Mouse (Mus musculus) embryonic facial prominence, embryonic 15.5 days (tissue): ENCODE measurements around the gene Washc4. TPM values are rescaled to one million over a fixed set of nuclear protein-coding genes. Genes with fewer than 3 reads are reported as not detected.
"Not testable (repeated sequence)": the region's sequence is repeated elsewhere in the genome, so short reads cannot be mapped to it uniquely, and the experiment has no call there.

Experiments used
- ATAC-seq: fragments of 200-750 bp; cut with Nextera tagmentation; 2 replicates; pipeline ENCODE4 v1.8.0; 2017; ENCODE audit warnings: low read depth, moderate TSS enrichment; ENCODE audit not compliant: insufficient number of reproducible peaks, low FRiP score, low TSS enrichment
- H3K27ac ChIP-seq: fragments of 300-500 bp; sonication (generic); replicated peaks from 2 replicates; pipeline ENCODE4 v1.5.1; 2015; ENCODE audit warnings: mild to moderate bottlenecking, inconsistent platforms
- H3K27me3 ChIP-seq: fragments of 300-500 bp; sonication (generic); 2 replicates; pipeline ENCODE4 v1.6.1; 2015; ENCODE audit warnings: inconsistent platforms
- H3K36me3 ChIP-seq: fragments of 300-500 bp; sonication (generic); 2 replicates; pipeline ENCODE4 v1.6.1; 2015; ENCODE audit warnings: mild to moderate bottlenecking, inconsistent platforms
- H3K4me1 ChIP-seq: fragments of 300-500 bp; sonication (generic); 2 replicates; pipeline ENCODE4 v1.6.1; 2015; ENCODE audit warnings: inconsistent platforms
- H3K4me2 ChIP-seq: fragments of 300-500 bp; sonication (generic); replicated peaks from 2 replicates; pipeline ENCODE4 v1.6.1; 2015; ENCODE audit warnings: mild to moderate bottlenecking, inconsistent platforms
- H3K4me3 ChIP-seq: fragments of 300-500 bp; sonication (generic); replicated peaks from 2 replicates; pipeline ENCODE4 v1.5.1; 2015; ENCODE audit warnings: mild to moderate bottlenecking, inconsistent platforms
- H3K9ac ChIP-seq: fragments of 300-500 bp; sonication (generic); 2 replicates; pipeline ENCODE4 v1.6.1; 2015; ENCODE audit warnings: inconsistent platforms
- H3K9me3 ChIP-seq: fragments of 300-500 bp; sonication (generic); replicated peaks from 2 replicates; pipeline ENCODE4 v1.6.1; 2016; ENCODE audit warnings: inconsistent platforms
- WGBS: fragments of 180-500 bp; shearing (Covaris S2); methylation state at CpG from one replicate; pipeline ENCODE4 v1.1.7; 2015; 5-methylcytosine and 5-hydroxymethylcytosine counted together
- polyA plus RNA-seq: library from polyadenylated mRNA; unstranded; fragments of >200 nt; fragmentation: Nextera tagmentation; extraction: Ambion mirVana; gene quantifications from 2 replicates; pipeline ENCODE4 v1.2.1, GENCODE M21; 2015

Gene Washc4
- polyA plus RNA-seq, result 40.5 and 42.4 TPM in 2 replicates

DNA sequence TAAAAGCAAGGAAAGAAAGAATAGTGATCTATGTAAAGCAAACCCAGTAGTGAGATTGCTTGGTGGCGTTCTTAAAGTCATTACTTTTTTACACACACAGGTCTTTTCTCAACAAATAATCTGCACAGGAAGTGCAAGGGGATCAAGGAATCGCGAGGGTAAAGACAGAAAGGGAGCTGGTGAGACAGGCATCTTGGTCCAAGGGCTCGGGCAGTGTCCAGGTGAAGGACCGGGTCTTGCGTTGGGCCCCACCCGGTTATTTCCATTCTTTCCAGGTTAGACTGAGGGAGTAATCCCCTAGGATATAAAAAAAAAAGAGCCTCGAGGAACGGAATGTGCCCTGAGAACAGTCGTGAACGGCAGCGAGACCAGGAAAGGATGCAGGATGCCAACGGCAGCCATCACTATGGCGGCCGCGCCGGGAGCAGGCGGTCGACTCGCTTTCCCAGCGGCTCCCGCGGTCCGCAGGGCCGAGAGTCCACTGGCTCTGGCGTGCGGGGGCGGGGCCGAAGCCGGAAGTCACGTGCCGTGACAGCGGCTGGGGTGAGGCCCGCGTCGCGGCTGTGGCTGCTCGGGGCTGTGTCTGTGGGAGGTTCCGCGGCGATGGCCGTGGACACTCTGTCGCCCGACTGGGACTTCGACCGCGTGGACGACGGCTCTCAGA, at the start of gene Washc4:
TSS of gene Washc4 (plus strand) at position 314 of the 664 bp plus-strand sequence.
- H3K4me1 ChIP-seq, result peaks cover 14% of the 10 kb centered on the region
- peak within 1 kb of the TSS; percentile 86 for H3K4me3 ChIP-seq
- H3K9ac ChIP-seq, result peak within 1 kb of the TSS; percentile 90
- H3K36me3 ChIP-seq, result peaks cover 12% of the 10 kb centered on the region
- peak within 1 kb of the TSS; percentile 61 for H3K4me2 ChIP-seq
- peak within 1 kb of the TSS; percentile 87 for H3K27ac ChIP-seq
- WGBS, result 1% methylated on average over 49 of the region's 49 CpGs
- H3K27me3 ChIP-seq, result no peaks in the 10 kb centered on the region
- no peaks in the 10 kb centered on the region for H3K9me3 ChIP-seq
- ATAC-seq, result peak; percentile 99

GRCm38 (mm10) chr10:83497321-83497720, 46.2 kb upstream of the Washc4 start:
- Histone ChIP-seq H3K4me1 (no peaks in the 10 kb centered on the region), H3K27me3 (no peaks in the 10 kb centered on the region), H3K27ac (no peak overlapping the region), H3K9me3 (no peaks in the 10 kb centered on the region), H3K4me3 (no peak overlapping the region), H3K9ac (no peak overlapping the region), H3K36me3 (no peaks in the 10 kb centered on the region), H3K4me2 (no peak overlapping the region)
- ATAC-seq, result no peak
- 75% methylated on average over 13 of the region's 13 CpGs for WGBS

- Histone ChIP-seq H3K27me3 (no peaks in the 10 kb centered on the region), H3K27ac (no peak overlapping the region), H3K36me3 (no peaks in the 10 kb centered on the region), H3K4me1 (no peaks in the 10 kb centered on the region), H3K9ac (no peak overlapping the region), H3K9me3 (no peaks in the 10 kb centered on the region), H3K4me2 (no peak overlapping the region), H3K4me3 (no peak overlapping the region)
- WGBS, result 61% methylated on average over 8 of the region's 8 CpGs
- ATAC-seq, result no peak
Observed at GRCm38 (mm10) chr10:83508962-83509660, 34.4 kb upstream of the Washc4 start.

DNA sequence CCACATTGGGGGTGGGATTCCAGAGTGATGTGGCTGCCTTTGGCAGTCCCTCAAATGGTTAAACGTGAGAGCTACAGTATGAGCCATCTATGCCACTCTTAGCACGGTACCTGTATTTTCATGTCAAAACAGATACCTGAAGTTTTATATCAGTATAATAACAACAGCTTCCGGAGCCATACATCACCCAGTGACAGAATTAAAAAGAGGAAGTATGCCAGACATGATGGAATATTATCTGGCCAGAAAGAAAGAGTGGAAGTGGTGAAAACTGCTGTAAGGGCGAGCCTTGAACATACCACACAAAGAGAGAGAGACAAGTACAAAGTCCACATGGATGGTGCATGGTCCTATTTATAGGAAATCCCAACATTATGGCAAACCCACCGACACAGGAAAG, 32.2 kb upstream of the Washc4 start:
- Histone ChIP-seq H3K27me3 (no peaks in the 10 kb centered on the region), H3K4me2 (no peak overlapping the region), H3K9me3 (no peaks in the 10 kb centered on the region), H3K27ac (no peak overlapping the region), H3K36me3 (no peaks in the 10 kb centered on the region), H3K4me1 (no peaks in the 10 kb centered on the region), H3K9ac (no peak overlapping the region), H3K4me3 (no peak overlapping the region)
- WGBS, result 73% methylated on average over 5 of the region's 5 CpGs
- ATAC-seq, result no peak

DNA sequence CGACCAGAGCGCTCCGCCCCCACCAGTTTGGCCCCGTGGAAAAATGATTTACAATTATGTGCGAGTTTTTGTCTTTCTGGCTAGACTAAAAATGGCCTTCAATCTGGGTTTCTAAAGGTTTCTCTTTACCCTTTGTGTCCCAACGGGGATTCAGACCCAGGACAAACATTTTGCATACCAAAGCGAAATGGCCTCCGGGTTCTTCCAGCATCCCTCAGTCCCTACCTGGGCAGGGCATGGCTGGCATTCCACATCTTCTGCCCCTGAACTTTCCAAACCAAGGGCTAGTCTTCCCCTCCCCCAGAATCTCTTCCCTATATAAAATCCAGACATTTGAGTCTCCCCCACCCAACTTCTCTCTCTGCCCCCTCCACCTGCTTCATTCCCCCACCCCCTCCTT, 29.8 kb upstream of the Washc4 start:
- WGBS, result 78% methylated on average over 8 of the region's 8 CpGs
- no peak overlapping the region for H3K4me3 ChIP-seq
- H3K9me3 ChIP-seq, result no peaks in the 10 kb centered on the region
- H3K27me3 ChIP-seq, result no peaks in the 10 kb centered on the region
- ATAC-seq, result no peak
- no peak overlapping the region for H3K4me2 ChIP-seq
- no peaks in the 10 kb centered on the region for H3K4me1 ChIP-seq
- H3K36me3 ChIP-seq, result no peaks in the 10 kb centered on the region
- H3K27ac ChIP-seq, result no peak overlapping the region
- no peak overlapping the region for H3K9ac ChIP-seq

DNA sequence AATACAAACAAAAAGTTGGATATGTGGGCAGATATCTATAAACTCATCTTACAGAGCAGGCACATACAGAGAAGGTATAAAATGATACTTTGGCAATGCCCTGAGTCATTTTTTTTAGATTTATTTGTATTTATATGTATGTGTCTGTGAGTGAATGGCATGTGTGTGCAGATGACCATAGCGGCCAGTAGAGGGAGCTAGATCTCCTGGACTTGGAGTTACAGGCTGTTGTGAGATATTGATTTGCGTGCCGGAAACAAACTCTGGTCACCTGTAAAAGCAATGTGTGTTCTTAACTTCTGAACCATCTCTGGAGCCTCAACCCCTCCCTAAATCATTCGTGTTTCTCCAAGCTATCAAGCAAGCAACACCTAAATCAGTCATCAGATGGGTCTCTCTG, 22.6 kb upstream of the Washc4 start:
- 79% methylated on average over 4 of the region's 4 CpGs for WGBS
- Histone ChIP-seq H3K4me1 (no peaks in the 10 kb centered on the region), H3K4me2 (no peak overlapping the region), H3K9me3 (no peaks in the 10 kb centered on the region), H3K36me3 (no peaks in the 10 kb centered on the region), H3K27me3 (no peaks in the 10 kb centered on the region), H3K4me3 (no peak overlapping the region), H3K27ac (no peak overlapping the region), H3K9ac (no peak overlapping the region)
- ATAC-seq, result no peak

DNA sequence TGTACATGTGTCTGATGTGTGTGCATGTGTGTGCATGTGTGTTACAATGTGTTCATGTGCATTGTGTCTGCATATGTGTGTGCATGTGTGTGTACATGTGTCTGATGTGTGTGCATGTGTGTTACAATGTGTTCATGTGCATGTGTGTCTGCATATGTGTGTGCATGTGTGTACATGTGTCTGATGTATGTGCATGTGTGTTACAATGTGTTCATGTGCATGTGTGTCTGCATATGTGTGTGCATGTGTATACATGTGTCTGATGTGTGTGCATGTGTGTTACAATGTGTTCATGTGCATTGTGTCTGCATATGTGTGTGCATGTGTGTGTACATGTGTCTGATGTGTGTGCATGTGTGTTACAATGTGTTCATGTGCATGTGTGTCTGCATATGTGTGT, 19.3 kb upstream of the Washc4 start:
- not testable (repeated sequence) for H3K27ac ChIP-seq, H3K27me3 ChIP-seq, ATAC-seq, H3K9ac ChIP-seq, H3K4me3 ChIP-seq, H3K9me3 ChIP-seq, H3K4me1 ChIP-seq, H3K4me2 ChIP-seq, H3K36me3 ChIP-seq

- ATAC-seq, result no peak
- no peaks in the 10 kb centered on the region for H3K9me3 ChIP-seq
- H3K4me2 ChIP-seq, result no peak overlapping the region
- no peaks in the 10 kb centered on the region for H3K36me3 ChIP-seq
- WGBS, result 71% methylated on average over 6 of the region's 6 CpGs
- no peaks in the 10 kb centered on the region for H3K27me3 ChIP-seq
- H3K9ac ChIP-seq, result no peak overlapping the region
- H3K4me1 ChIP-seq, result no peaks in the 10 kb centered on the region
- H3K27ac ChIP-seq, result no peak overlapping the region
- H3K4me3 ChIP-seq, result no peak overlapping the region
Observed at GRCm38 (mm10) chr10:83530384-83530967, 13.1 kb upstream of the Washc4 start.

GRCm38 (mm10) chr10:83533258-83533909, 10.2 kb upstream of the Washc4 start:
- Histone ChIP-seq H3K4me3 (peak overlapping the region; percentile 47), H3K36me3 (no peaks in the 10 kb centered on the region), H3K4me2 (peak overlapping the region; percentile 88), H3K4me1 (no peaks in the 10 kb centered on the region), H3K27ac (no peak overlapping the region), H3K27me3 (0 out of 2 replicates have a peak, but pooled peaks cover 1% of the 10 kb centered on the region), H3K9me3 (no peaks in the 10 kb centered on the region), H3K9ac (peak overlapping the region; percentile 40)
- WGBS, result 2% methylated on average over 27 of the region's 27 CpGs
- ATAC-seq, result peak; percentile 72; the same call in 1 of the 2 replicates

GRCm38 (mm10) chr10:83533910-83534283, 9.7 kb upstream of the Washc4 start, which contains the start of gene Aldh1l2:
Gene Aldh1l2, minus strand, starts transcription at chr10:83534140.
- H3K27me3 ChIP-seq, result 0 out of 2 replicates have a peak, but pooled peaks cover 2% of the 10 kb centered on the region
- H3K9ac ChIP-seq, result peak within 1 kb of the TSS; percentile 40
- H3K9me3 ChIP-seq, result no peaks in the 10 kb centered on the region
- no peaks in the 10 kb centered on the region for H3K4me1 ChIP-seq
- H3K4me2 ChIP-seq, result peak within 1 kb of the TSS; percentile 88
- under 1% methylated on average over 21 of the region's 21 CpGs for WGBS
- ATAC-seq, result peak; percentile 86
- no peak within 1 kb of the TSS for H3K27ac ChIP-seq
- no peaks in the 10 kb centered on the region for H3K36me3 ChIP-seq
- H3K4me3 ChIP-seq, result peak within 1 kb of the TSS; percentile 47

GRCm38 (mm10) chr10:83536436-83536835, 7.1 kb upstream of the Washc4 start:
- Histone ChIP-seq H3K27ac (no peak overlapping the region), H3K4me2 (no peak overlapping the region), H3K4me3 (no peak overlapping the region), H3K36me3 (no peaks in the 10 kb centered on the region), H3K9me3 (no peaks in the 10 kb centered on the region), H3K9ac (no peak overlapping the region), H3K4me1 (no peaks in the 10 kb centered on the region), H3K27me3 (0 out of 2 replicates have a peak, but pooled peaks cover 2% of the 10 kb centered on the region)
- WGBS, result 13% methylated on average over 1 of the region's 1 CpGs
- ATAC-seq, result no peak
